Mouse (Mus musculus): ENCODE results near the gene Appl1.

DNA sequence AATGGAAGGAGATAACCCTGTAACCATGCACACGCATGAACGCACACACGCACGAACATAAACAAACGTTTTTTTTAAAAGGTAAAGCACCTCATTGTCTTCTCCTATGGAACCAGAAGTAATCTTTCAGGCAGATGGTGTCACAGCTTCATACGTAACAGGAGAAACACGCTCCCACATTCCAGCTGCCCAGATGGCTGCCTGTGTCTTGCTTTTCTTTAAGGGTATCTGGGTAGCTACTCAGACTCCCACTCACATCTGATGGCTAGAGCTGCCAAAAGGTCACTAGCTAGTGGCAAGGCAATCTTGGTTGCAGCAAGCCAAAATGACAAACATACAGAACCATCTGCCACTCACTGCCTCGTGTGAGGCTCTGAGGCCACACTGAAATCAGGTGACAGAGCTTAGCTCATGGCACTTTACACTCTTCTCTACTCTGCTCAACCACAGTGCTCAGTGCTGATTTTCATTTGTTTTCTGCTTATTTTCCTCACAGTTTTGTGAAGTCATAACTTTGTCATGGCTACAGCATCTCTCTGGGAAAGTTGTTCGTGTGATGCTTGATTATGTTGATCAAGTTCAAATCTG is 57.3 kb downstream of the Appl1 start:
- no peak for TF ChIP-seq CTCF (IDR thresholded peaks at IDR 0.05 in 2 of 3, conservative IDR thresholded peaks at IDR 0.05 in 1 of 3; ENCODE audit: control insufficient read depth in 1 of 3, insufficient read depth in 1 of 3, low read depth in 2 of 3, low read length in 3 of 3, poor library complexity in 1 of 3, severe bottlenecking in 1 of 3)
- no peak for TF ChIP-seq USF1 (IDR thresholded peaks at IDR 0.05; ENCODE audit: low read depth, low read length)
- TF ChIP-seq EP300 (IDR thresholded peaks at IDR 0.05; ENCODE audit: low read depth in 1 of 2, low read length in 2 of 2): no peak
- TF ChIP-seq TBP (IDR thresholded peaks at IDR 0.05; ENCODE audit: low read depth, low read length): no peak
- TF ChIP-seq NRF1 (IDR thresholded peaks at IDR 0.05; ENCODE audit: insufficient read depth, low read depth, low read length, poor library complexity, severe bottlenecking): no peak
- no peak for TF ChIP-seq GATA1 (IDR thresholded peaks at IDR 0.05; ENCODE audit: low read depth, low read length)
- TF ChIP-seq E2F4 (IDR thresholded peaks at IDR 0.05; ENCODE audit: borderline replicate concordance, low read depth, low read length): no peak
- TF ChIP-seq POLR2A (IDR thresholded peaks at IDR 0.05; ENCODE audit: control insufficient read depth in 1 of 2, insufficient read depth in 1 of 2, low read depth in 1 of 2, low read length in 2 of 2, poor library complexity in 1 of 2): no peak
- no peak for TF ChIP-seq ZMIZ1 (IDR thresholded peaks at IDR 0.05; ENCODE audit: low read depth, low read length)
- no peak for TF ChIP-seq MAZ (IDR thresholded peaks at IDR 0.05; ENCODE audit: low read depth, low read length)
- TF ChIP-seq ETS1 (IDR thresholded peaks at IDR 0.05; ENCODE audit: low read depth, low read length): no peak
- TF ChIP-seq HCFC1 (IDR thresholded peaks at IDR 0.05; ENCODE audit: low read depth, low read length): no peak
- no peak for TF ChIP-seq TAL1 (IDR thresholded peaks at IDR 0.05; ENCODE audit: low read length)
- TF ChIP-seq MYB (IDR thresholded peaks at IDR 0.05; ENCODE audit: low read depth, low read length): no peak

All from MEL (cell line).